Mouse (Mus musculus) liver, adult 2 months (tissue): ENCODE results near the gene Nme6.
"Not testable (repeated sequence)": the region's sequence is repeated elsewhere in the genome, so short reads cannot be mapped to it uniquely, and the experiment has no call there.

Experiments
- CTCF ChIP-seq: fragments of 200-500 bp; IDR thresholded peaks from 2 replicates; pipeline ENCODE4 v1.5.1; 2011; ENCODE audit warnings: low read depth, low read length, control low read depth
- POLR2A ChIP-seq: fragments of 200-500 bp; IDR thresholded peaks from 2 replicates; pipeline ENCODE4 v1.6.1; 2011; ENCODE audit warnings: low read length, control low read depth; ENCODE audit not compliant: insufficient read depth; ENCODE audit errors: extremely low read depth

DNA sequence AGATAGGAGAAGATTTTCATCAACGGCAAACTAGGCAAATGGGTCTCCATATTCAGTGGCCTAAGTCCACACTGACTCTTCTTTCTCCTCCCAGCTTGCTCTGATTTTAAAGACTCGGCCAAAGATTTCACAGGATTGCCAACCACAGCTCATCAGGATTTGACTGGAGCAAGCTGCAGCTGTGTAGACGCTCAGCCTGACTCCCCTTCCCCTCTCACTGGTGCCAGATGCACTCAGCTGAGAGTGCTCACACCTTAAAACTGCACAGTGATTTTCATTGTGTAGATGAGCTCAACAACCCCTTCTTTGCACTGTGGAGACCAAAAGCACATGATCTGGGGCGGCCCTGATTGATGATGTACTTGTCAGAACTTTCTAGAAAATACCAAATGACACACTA, 42.0 kb upstream of the Nme6 start, which contains the start of gene Fbxw27:
- not testable (repeated sequence) for TF ChIP-seq CTCF, POLR2A
